Mouse (Mus musculus): ENCODE measurements at regions not wholly inside any gene's neighbourhood (a gene's known extent, or its start where the extent isn't known, plus 50 kb on each side); places are given as distances from the start of the nearest gene placed in this dataset.

DNA sequence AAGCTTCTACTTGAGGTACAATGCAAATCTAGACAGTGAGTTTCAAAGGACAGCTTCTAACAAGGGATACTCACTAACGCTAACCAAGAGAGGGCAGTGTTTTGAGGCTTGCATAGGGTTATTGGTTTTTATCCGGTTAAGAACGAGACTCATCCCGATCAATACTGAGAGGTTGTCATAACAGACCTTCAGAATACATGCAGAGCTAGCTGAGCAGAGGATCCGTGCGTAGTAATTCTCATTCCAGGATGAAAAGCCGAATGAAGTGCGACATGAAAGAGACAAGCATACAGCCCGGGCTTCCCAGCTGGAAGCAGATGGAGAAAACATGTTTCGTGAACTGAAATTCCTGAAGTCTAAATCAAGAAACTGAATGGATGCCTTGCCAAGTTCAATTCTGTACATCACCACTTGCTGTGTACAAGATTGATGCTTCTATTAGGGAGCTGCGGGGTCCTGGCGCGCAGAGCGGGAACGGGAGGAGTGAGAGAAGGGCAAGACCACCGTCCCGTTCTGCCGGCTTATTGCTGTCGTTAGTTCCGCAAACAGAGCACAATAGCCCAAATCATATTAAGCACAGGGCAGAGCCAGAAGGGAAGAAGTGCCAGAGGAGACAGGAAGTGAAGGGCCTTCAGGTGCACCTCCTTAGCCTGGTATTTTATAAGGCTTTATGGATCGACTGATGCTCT, 65.4 kb upstream of the Tes start:
- DNase-seq (ENCODE audit: low spot score in 2 of 2) = no peak

DNA sequence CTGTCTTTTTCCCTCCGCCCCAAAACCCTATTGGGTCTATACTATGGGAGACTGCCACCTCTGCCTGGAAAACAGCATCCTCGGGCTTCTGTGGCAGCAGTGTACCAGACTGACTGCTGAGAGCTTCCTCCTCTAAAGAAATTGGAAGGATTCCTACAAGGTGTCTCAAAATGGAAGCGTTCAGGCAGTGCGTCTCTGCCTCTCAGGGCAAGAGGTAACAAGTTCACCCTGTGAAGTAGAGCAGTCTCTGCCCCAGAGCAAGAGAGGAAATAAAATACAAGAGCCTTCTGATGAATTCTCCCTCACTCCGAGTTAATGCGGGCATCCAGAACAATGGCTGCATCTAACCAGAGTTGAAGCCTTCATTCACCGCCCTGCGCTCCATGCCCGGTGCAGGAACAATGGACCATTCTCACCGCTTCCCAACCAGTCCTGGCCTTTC, 69.4 kb upstream of the Tes start:
- no peak for DNase-seq (ENCODE audit: low spot score in 2 of 2)

DNA sequence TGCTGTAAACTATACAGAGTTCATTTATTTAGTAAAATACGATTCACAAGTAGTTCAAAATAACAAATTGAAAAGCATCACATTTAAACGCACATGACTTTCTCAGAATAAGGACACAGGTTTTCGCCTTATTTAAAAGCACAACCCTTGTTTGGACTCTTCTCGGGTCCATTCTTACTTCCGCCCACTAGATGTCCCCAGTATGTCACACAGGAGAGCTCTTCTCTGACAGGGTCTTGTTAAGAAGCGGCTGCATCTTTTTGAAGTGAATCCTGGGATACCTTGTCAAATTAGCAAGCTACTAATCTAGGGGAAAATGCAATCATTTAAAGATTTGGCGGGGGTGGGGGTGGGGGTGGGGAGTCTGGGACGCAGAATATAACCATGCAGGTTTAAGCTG, 70.2 kb upstream of the Tes start:
- DNase-seq (ENCODE audit: low spot score in 2 of 2) = no peak

DNA sequence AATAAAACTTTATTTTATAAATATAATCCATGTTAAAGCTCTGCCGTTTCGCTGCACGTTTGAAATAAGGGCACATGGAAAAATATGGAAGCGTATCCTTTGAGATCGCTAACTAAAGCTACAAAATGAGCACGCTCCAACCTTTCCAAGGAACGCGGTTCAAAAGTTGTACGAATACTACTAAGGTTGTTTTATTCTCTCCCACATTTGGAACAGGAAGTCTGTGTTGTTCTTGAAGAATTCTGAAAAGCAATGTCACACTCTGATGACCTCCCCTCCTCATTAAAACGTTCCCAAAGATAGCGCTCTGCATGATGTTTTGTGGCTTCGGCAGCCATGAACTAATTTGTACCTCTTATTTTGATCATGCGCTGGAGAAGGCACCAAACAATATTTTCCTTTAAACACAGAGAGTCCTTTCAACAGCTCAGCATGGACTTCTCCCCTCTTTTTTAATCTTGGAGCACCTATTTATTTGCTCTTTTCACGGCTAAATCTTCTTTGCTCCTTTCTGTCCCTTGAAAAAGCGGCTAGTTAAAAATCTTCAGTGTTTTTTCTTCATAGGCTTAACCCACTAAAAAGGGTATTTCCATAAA, 72.9 kb upstream of the Tes start:
- DNase-seq (ENCODE audit: low spot score in 2 of 2) = no peak

DNA sequence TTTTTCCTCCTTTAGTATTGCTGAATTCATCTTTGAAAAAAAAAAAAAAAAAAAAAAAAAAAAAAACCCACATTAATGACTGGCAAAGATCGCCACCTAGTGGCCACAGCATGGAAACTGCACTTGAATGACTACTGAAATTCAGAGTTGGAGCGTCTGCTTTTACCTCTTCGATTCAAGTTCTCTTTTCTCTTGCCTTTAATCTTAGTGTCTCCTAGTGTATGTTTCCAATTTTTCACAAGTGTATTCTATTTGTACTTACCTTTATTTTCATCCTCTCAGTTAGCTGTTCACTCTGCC, 79.9 kb upstream of the Tfec start:
- DNase-seq (ENCODE audit: low spot score in 2 of 2) = no peak

DNA sequence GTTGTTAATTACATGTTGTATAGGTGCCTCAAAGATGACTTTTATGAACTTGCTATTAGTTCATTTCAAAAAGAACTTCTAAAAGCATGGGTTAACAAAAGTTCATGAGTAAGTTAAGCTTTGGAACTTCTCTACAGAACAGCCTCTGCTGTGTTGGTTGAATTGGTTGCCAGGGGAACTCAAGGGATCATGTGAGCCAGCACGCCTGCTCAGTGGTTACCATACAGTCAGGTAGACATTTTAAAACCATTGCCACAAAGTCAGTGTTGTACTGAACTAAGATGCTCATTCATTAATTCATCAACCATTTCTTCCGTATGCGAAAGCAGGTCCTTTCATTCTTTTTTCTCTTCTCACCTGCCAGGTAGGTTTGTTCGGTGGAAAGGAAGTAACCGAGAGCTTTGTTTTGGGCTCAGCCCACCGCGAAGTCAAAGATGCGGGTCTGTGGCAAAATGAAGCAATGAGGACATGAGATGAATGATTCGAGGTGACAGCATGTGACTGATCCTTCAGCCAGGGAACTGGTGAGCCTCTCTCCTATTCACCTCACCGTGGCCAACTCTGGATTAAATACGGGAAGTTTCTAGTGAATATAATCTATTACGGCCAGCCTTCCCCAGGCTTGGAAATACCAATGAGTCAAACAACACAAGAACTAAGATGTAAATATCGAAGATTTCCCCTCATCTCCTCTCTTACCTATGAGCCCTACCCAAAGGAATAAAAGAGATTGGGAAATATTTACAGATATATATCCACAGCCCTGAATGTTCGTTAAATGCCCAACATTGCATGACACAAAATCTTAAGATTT, 79.4 kb upstream of the Tfec start:
- no peak for DNase-seq (ENCODE audit: low spot score in 2 of 2)

DNA sequence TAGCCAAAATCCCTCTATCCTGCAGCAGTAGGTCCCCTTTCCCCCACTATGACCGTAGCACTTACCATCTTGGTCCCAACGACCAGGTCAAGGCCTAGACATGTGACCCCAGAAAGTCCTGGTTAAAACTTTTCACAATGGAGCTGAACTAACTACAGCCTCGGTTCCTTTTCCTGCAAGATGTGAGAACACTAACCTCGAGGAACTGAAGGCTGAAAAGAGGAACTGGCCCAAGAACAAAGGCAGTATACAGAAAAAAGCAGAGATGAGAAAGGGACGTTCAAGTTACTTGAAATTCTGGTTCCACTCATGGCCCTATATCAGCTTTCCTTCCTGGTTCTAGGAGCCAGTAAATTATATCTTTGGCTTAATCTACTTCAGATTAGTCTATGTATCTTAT, 67.4 kb upstream of the Tfec start:
- no peak for DNase-seq (ENCODE audit: low spot score in 2 of 2)

DNA sequence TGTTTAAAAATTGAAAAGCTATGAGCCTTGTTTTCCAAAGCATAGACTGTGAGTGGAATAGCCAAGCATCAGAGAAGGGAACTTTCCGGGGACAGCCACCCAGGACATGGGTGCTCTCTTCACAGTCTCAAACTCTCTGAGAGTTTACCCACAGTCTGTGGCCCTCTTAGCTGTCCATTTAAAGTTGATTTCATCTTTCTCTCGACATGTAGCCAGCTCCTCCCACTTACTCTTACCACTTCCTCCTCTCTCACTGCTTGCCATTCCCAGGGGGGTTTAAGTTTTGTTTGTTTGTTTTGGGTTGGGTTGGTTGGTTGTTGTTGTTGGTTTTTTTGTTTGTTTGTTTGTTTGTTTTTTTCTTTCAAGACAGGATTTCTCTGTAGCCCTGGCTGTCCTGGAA, 66.1 kb upstream of the Tfec start:
- no peak for DNase-seq (ENCODE audit: low spot score in 2 of 2)

DNA sequence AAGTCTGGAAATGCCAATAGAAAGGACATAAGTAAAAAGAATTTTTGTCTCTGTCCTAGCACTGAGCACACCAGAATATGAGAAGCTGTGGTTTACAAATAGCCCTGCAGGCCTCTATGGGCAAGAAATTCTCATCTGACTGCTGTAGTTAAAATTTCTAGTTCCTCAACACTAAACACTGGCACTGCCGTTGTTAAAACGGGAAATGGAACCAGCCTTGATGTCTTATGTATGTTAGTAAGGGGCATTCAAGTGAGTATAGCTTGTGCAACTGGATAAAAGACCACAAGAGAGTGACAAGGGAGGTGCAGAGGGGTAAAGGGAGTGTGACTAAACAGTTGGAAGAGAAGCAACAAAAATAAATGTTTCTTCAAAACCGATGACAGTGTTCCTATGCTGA, 65.7 kb upstream of the Tfec start:
- DNase-seq (ENCODE audit: low spot score in 2 of 2) = no peak

DNA sequence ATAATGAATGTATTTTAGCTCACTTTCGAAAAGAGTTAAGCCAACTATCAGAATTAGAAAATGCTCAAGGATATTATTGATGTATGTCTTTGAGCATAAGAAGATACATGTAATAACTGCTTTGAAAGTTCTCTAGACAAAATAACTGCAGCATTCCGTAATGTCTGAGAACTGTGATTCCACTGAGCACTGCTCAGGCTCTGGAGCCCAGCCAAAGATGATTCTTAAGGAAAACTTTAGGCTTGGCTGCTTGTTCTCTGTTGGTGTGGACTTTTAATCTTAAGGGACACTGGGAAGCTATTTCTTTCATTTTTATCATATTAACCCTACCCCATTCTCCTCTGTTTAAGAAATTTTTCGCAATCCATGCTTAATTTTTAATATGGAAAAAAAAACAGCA, 59.9 kb upstream of the Tfec start:
- DNase-seq (ENCODE audit: low spot score in 2 of 2) = no peak

DNA sequence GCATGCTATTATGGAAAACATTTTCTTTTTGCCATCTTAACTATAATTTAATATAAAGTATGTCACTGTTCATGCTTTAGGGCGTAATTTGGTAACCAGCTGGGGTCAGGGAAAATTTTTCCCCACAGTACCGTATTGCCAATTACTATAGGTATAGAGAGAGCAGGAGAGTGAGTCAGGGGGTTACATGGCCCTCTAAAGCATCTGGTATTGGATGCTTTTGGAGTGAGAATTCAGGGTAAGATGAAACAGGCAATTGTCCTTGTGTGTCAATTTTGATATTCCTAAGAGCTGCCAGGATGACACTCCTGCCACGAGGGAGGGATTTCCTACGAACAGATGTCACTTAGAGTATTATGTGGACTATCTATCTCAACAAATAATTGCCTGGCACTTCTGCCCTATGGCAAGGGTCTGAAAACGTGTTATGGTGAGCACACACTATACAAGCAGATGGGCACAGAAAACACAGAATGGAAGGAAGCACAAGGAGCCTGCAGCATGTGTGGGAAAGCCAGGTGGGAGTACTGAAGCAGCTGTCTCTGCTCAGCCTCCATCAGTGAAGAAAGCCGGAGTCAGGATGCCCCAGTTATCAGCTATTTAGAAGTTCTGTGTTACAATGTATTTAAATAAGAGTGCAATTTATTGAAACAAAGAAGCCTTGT, 58.7 kb upstream of the Tfec start:
- peak; percentile 37 to 45 for DNase-seq (ENCODE audit: low spot score in 2 of 2)
